Mouse (Mus musculus): ENCODE measurements around the gene Mettl17.

GRCm38 (mm10) chr14:51884598-51885331, at the start of gene Mettl17:
- TF ChIP-seq CTCF (conservative IDR thresholded peaks at IDR 0.05; ENCODE audit: insufficient read depth, insufficient read length, low read depth, low read length) (0 out of 2 replicates have a peak, but pooled peaks have one; percentile 5), POLR2A (IDR thresholded peaks at IDR 0.05; ENCODE audit: low read depth, low read length) (peak; percentile 45)
